Mouse (Mus musculus) hindbrain, embryonic 15.5 days (tissue): Measurements from ENCODE around the gene C1ql4. TPM values are rescaled to one million over a fixed set of nuclear protein-coding genes. Genes with fewer than 3 reads are reported as not detected.
"Not testable (repeated sequence)": the region's sequence is repeated elsewhere in the genome, so short reads cannot be mapped to it uniquely, and the experiment has no call there.

Experiments used
- ATAC-seq: fragments of 200-750 bp; cut with Nextera tagmentation; 2 replicates; pipeline ENCODE4 v1.8.0; 2017; ENCODE audit warnings: low read depth, moderate number of reproducible peaks, moderate TSS enrichment; ENCODE audit not compliant: low FRiP score
- H3K27ac ChIP-seq: fragments of 300-500 bp; sonication (generic); replicated peaks from 2 replicates; pipeline ENCODE4 v1.5.1; 2015; ENCODE audit warnings: mild to moderate bottlenecking, inconsistent platforms
- H3K27me3 ChIP-seq: fragments of 300-500 bp; sonication (generic); 2 replicates; pipeline ENCODE4 v1.6.1; 2015; ENCODE audit warnings: control low read depth, inconsistent platforms
- H3K36me3 ChIP-seq: fragments of 300-500 bp; sonication (generic); 2 replicates; pipeline ENCODE4 v1.6.1; 2015; ENCODE audit warnings: control low read depth, inconsistent platforms
- H3K4me1 ChIP-seq: fragments of 300-500 bp; sonication (generic); replicated peaks from 2 replicates; pipeline ENCODE4 v1.6.1; 2015; ENCODE audit warnings: control low read depth, inconsistent platforms
- H3K4me2 ChIP-seq: fragments of 300-500 bp; sonication (generic); 2 replicates; pipeline ENCODE4 v1.6.1; 2015; ENCODE audit warnings: moderate library complexity, mild to moderate bottlenecking, inconsistent platforms
- H3K4me3 ChIP-seq: fragments of 300-500 bp; sonication (generic); 2 replicates; pipeline ENCODE4 v1.5.1; 2015; ENCODE audit warnings: mild to moderate bottlenecking, inconsistent platforms
- H3K9ac ChIP-seq: fragments of 300-500 bp; sonication (generic); 2 replicates; pipeline ENCODE4 v1.6.1; 2015; ENCODE audit warnings: inconsistent platforms
- H3K9me3 ChIP-seq: fragments of 300-500 bp; sonication (generic); 2 replicates; pipeline ENCODE4 v1.6.1; 2016; ENCODE audit warnings: control low read depth, inconsistent platforms
- WGBS: fragments of 180-500 bp; shearing (Covaris S2); methylation state at CpG from one replicate; pipeline ENCODE4 v1.1.7; 2015; 5-methylcytosine and 5-hydroxymethylcytosine counted together
- polyA plus RNA-seq: library from polyadenylated mRNA; unstranded; fragments of >200 nt; fragmentation: Nextera tagmentation; extraction: Ambion mirVana; gene quantifications from 2 replicates; pipeline ENCODE4 v1.2.1, GENCODE M21; 2015

C1ql4 gene
- polyA plus RNA-seq, 1 experiment from 2014 or later: 6.4 TPM

DNA sequence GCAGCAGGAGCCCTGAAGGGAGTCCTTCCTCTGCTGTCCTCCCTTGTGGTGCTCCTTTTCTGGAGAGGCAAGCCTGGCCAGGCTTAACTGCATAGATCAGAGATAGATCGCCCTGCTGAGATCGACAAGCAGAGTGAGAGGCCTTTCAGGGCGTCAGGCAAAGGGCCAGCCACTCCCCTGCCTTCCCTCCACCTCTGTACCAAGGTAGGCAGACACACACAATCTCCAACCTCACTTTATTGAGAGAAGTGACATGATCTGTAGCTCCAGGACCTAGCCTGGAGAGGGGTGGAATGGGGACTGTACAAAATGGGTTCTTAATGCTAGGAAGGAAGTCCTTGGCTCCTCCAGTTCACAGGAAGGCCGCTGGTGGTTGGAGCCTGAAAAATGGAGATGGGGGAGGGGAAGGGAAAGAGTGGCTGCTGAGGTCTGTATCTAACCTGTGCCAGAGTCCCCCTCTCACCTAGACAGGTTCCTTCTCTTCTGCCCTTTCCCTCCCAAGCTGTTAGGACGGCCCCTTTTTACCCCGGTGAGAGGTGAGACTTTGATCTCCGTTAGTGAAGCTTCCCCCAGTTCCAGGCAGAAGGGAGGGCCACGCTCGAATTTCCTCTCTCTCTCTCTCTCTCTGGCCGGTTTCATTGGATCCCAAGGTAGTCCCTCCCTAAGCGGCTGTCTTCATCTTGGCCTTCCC, 3.6 kb downstream of the C1ql4 start:
- H3K4me1 ChIP-seq: peaks cover 6% of the 10 kb centered on the region; the same call in 1 of the 2 replicates
- peaks cover 54% of the 10 kb centered on the region for H3K27me3 ChIP-seq
- no peak overlapping the region for H3K4me2 ChIP-seq
- no peaks in the 10 kb centered on the region for H3K9me3 ChIP-seq
- H3K9ac ChIP-seq: no peak overlapping the region
- H3K27ac ChIP-seq: no peak overlapping the region
- no peaks in the 10 kb centered on the region for H3K36me3 ChIP-seq
- ATAC-seq: no peak
- H3K4me3 ChIP-seq: no peak overlapping the region
- WGBS: 10% methylated on average over 11 of the region's 11 CpGs

DNA sequence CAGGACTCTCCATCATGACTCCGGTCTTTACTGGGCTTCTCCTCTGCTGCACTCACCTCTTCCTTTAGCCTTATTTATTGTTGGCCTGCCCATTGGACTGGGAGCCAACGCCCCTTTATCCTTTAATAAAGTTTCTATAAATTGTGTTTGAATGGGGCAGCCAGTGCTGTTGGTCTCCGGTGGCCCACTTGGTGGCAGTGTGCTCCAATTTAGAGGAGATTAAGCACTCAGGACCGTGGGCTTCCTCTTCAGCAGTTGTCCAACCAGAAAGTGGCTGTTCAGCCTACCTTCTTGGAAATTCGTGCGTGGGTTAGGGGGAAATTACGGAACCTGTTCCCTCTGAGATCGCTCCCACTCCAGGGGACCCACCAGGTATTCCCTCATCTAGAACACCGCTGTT, 4.4 kb downstream of the C1ql4 start:
- Histone ChIP-seq H3K27me3 (peaks cover 47% of the 10 kb centered on the region), H3K4me2 (no peak overlapping the region), H3K9ac (no peak overlapping the region), H3K9me3 (no peaks in the 10 kb centered on the region), H3K4me3 (no peak overlapping the region), H3K27ac (no peak overlapping the region), H3K4me1 (peaks cover 3% of the 10 kb centered on the region; the same call in 1 of the 2 replicates), H3K36me3 (no peaks in the 10 kb centered on the region)
- WGBS: 71% methylated on average over 9 of the region's 9 CpGs
- ATAC-seq: no peak

GRCm38 (mm10) chr15:99082840-99083239, 4.8 kb downstream of the C1ql4 start:
- ATAC-seq: no peak
- Histone ChIP-seq H3K27ac (no peak overlapping the region), H3K4me1 (no peaks in the 10 kb centered on the region), H3K27me3 (peaks cover 43% of the 10 kb centered on the region), H3K36me3 (no peaks in the 10 kb centered on the region), H3K9ac (no peak overlapping the region), H3K4me3 (no peak overlapping the region), H3K4me2 (no peak overlapping the region), H3K9me3 (no peaks in the 10 kb centered on the region)
- 89% methylated on average over 16 of the region's 16 CpGs for WGBS

GRCm38 (mm10) chr15:99082322-99082721, 5.3 kb downstream of the C1ql4 start:
- Histone ChIP-seq H3K27me3 (peaks cover 38% of the 10 kb centered on the region), H3K36me3 (no peaks in the 10 kb centered on the region), H3K9ac (no peak overlapping the region), H3K4me3 (no peak overlapping the region), H3K4me2 (no peak overlapping the region), H3K4me1 (no peaks in the 10 kb centered on the region), H3K9me3 (no peaks in the 10 kb centered on the region), H3K27ac (no peak overlapping the region)
- 94% methylated on average over 12 of the region's 12 CpGs for WGBS
- no peak for ATAC-seq

DNA sequence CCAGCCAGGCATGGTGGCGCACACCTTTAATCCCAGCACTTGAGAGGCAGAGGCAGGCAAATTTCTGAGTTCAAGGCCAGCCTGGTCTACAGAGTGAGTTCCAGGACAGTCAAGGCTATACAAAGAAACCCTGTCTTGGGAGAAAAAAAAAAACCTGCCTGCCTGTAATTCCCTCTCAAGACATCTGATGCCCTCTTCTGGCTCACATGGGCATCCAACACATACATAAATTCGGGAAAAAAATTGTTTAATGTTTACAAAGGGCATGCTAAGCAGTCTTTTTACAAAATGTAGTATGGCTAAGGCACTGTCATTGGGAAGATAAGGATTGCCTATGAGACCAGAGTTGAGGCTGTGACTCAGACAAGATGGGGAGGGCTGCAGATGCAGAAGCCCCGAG, 7.8 kb downstream of the C1ql4 start:
- ATAC-seq: no peak
- WGBS: 90% methylated on average over 3 of the region's 3 CpGs

DNA sequence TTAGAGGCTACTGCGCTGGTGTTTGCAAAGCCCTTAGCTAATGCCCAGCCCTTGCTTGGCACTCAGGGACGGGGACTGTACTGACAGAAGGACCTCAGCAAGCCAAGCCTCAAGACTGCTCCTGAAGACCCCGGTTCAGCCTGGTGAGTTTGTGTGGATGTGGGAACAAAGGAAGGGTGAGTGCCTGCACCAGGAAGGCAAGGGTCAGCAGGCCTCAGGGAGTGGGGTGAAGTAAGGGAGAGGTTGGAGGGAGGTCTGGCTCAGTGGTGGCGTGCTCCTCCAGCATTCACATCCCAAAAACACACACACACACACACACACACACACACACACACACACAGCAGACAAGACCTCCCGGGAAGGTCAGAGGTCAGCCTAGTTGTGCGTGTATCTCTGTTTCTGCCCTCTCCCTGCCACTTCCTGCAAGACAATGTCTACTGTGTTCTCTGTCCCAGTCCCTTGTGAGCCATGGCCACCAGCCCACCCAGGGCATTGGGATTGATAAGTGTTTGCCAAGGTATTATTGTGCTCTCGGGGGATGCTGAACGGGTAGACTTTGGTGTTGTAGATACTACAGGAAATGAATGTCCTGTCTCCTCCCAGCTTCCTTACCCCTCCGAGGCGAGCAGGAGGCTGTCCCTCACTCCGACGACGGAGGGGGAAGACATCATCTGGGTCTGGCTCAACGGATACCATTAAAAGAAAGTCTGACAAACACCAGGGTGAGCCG, 9.3 kb downstream of the C1ql4 start:
- H3K9ac ChIP-seq: no peak overlapping the region
- H3K36me3 ChIP-seq: no peaks in the 10 kb centered on the region
- no peak overlapping the region for H3K27ac ChIP-seq
- 82% methylated on average over 15 of the region's 15 CpGs for WGBS
- H3K9me3 ChIP-seq: no peaks in the 10 kb centered on the region
- peaks cover 17% of the 10 kb centered on the region for H3K4me1 ChIP-seq
- no peak overlapping the region for H3K4me3 ChIP-seq
- ATAC-seq: no peak
- H3K4me2 ChIP-seq: no peak overlapping the region
- H3K27me3 ChIP-seq: no peaks in the 10 kb centered on the region; the same call in 1 of the 2 replicates

More for the DNA sequence above, 7.8 kb downstream of the C1ql4 start:
- no peak overlapping the region for H3K27ac ChIP-seq
- H3K4me3 ChIP-seq: no peak overlapping the region
- H3K9ac ChIP-seq: no peak overlapping the region
- no peak overlapping the region for H3K4me2 ChIP-seq
- no peaks in the 10 kb centered on the region for H3K36me3 ChIP-seq
- no peaks in the 10 kb centered on the region for H3K9me3 ChIP-seq
- peaks cover 13% of the 10 kb centered on the region for H3K27me3 ChIP-seq
- peaks cover 10% of the 10 kb centered on the region for H3K4me1 ChIP-seq

- not testable (repeated sequence) for H3K9me3 ChIP-seq, H3K9ac ChIP-seq, H3K27me3 ChIP-seq, H3K27ac ChIP-seq, H3K36me3 ChIP-seq, ATAC-seq, H3K4me3 ChIP-seq
- WGBS: 97% methylated on average over 3 of the region's 3 CpGs
- Histone ChIP-seq H3K4me1 (peaks cover 17% of the 10 kb centered on the region), H3K4me2 (peak overlapping the region; percentile 97)
These were observed 11.6 kb downstream of the C1ql4 start for GRCm38 (mm10) chr15:99076011-99076410.

DNA sequence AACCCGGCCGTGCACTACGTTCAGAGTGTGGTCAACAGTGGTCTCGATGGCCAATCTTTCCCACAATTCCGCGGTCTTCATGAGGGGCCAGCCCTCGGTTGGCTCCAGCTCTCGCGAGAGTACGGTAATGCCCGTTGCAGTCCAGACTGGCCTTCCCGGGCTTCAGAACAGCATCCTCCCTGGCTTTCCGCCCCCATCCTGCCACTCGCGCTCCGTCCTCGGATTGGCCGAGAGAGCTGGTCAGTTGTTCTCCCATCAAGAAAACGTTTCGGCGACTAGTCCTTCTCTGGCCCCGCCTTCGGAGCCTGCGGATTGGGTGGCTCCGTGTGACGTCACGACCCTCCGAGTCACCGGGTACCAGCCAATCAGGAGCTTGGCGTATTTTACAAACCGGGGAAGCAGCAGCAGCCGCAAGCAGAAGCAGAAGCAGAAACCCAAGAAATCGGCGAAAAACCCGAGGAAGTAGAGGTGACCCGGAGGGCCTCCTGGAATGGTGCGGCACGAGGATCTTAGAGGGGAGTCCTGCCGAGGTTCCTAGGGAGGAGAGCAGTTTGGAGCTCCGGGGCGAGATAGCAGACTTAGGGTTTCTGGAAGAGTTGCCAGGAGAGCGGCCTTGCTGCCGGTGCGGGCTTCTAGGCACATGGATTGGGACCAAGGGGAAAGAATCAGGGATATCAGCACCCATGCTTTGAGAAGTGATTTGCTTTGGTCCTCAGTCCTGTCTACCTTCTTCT, 12.8 kb downstream of the C1ql4 start:
- WGBS: under 1% methylated on average over 44 of the region's 44 CpGs

GRCm38 (mm10) chr15:99074019-99074599, 13.5 kb downstream of the C1ql4 start, which contains the start of gene Troap:
Gene Troap (plus strand): TSS chr15:99074575.
- H3K4me1 ChIP-seq: peaks cover 17% of the 10 kb centered on the region
- peak; percentile 55 for ATAC-seq
- H3K27ac ChIP-seq: peak within 1 kb of the TSS; percentile 98
- H3K9ac ChIP-seq: peak within 1 kb of the TSS; percentile 90
- 29% methylated on average over 9 of the region's 9 CpGs for WGBS
- H3K4me3 ChIP-seq: peak within 1 kb of the TSS; percentile 53
- peak within 1 kb of the TSS; percentile 97 for H3K4me2 ChIP-seq
- H3K27me3 ChIP-seq: no peaks in the 10 kb centered on the region
- H3K36me3 ChIP-seq: no peaks in the 10 kb centered on the region
- no peaks in the 10 kb centered on the region for H3K9me3 ChIP-seq

More for the DNA sequence above, 12.8 kb downstream of the C1ql4 start:
- Histone ChIP-seq H3K4me2 (peak overlapping the region; percentile 97), H3K9me3 (no peaks in the 10 kb centered on the region), H3K4me1 (peaks cover 17% of the 10 kb centered on the region), H3K9ac (peak overlapping the region; percentile 90), H3K27ac (peak overlapping the region; percentile 98), H3K36me3 (no peaks in the 10 kb centered on the region), H3K4me3 (peak overlapping the region; percentile 53), H3K27me3 (no peaks in the 10 kb centered on the region)
- peak; percentile 99 for ATAC-seq

GRCm38 (mm10) chr15:99071988-99072387, 15.6 kb downstream of the C1ql4 start:
- WGBS: 91% methylated on average over 1 of the region's 1 CpGs
- H3K4me2 ChIP-seq: no peak overlapping the region

GRCm38 (mm10) chr15:99065557-99066165, 22.0 kb downstream of the C1ql4 start:
- Histone ChIP-seq H3K27me3 (peaks cover 6% of the 10 kb centered on the region), H3K4me2 (no peak overlapping the region), H3K9me3 (no peaks in the 10 kb centered on the region), H3K9ac (no peak overlapping the region), H3K27ac (no peak overlapping the region), H3K36me3 (no peaks in the 10 kb centered on the region), H3K4me1 (no peaks in the 10 kb centered on the region), H3K4me3 (no peak overlapping the region)
- WGBS: 86% methylated on average over 12 of the region's 12 CpGs
- no peak for ATAC-seq

More at GRCm38 (mm10) chr15:99071988-99072387, 15.6 kb downstream of the C1ql4 start:
- H3K9ac ChIP-seq: no peak overlapping the region
- H3K36me3 ChIP-seq: no peaks in the 10 kb centered on the region
- no peaks in the 10 kb centered on the region for H3K9me3 ChIP-seq
- H3K4me3 ChIP-seq: no peak overlapping the region
- no peak overlapping the region for H3K27ac ChIP-seq
- H3K4me1 ChIP-seq: peaks cover 17% of the 10 kb centered on the region
- ATAC-seq: no peak
- H3K27me3 ChIP-seq: no peaks in the 10 kb centered on the region
